Mouse (Mus musculus) G1E-ER4 (cell line): ENCODE results near the gene Cadm4. TPM values are rescaled to one million over a fixed set of nuclear protein-coding genes. Genes with fewer than 3 reads are reported as not detected.

Experiments used
- GATA1 ChIP-seq: IDR thresholded peaks from one replicate; pipeline ENCODE4 v1.8.0; 2012; ENCODE audit warnings: low read length, inconsistent platforms
- polyA plus RNA-seq: library from polyadenylated mRNA; stranded (reverse); fragments of >175 nt; gene quantifications from 2 replicates; pipeline ENCODE4 v1.2.3, GENCODE M21; 2012

Gene Cadm4
- polyA plus RNA-seq, 1 experiment, result 0.05 TPM

DNA sequence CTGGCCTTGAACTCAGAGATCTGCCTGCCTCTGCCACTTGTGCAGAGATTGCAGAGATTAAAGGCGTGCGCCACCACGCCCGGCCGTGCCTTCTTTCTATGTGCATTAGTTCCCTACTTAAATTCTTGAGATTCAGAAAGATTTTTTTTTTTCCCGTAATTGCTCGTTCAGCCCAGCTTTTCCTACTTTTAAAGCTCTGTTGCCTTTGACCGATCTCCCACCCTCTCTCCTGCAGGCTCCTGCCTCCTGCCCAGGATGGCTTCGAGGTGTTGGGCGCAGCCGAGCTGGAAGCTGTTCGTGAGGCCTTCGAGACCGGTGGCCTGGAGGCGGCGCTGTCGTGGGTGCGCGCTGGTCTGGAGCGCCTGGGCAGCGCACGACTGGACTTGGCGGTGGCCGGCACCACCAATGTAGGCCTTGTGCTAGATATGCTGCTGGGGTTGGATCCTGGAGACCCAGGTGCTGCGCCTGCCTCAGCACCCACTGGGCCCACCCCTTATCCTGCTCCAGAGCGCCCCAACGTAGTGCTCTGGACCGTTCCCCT is 51.3 kb downstream of the Cadm4 start:
- TF ChIP-seq GATA1, result no peak

GRCm38 (mm10) chr7:24533806-24534205 is 52.0 kb downstream of the Cadm4 start:
- TF ChIP-seq GATA1, result no peak

DNA sequence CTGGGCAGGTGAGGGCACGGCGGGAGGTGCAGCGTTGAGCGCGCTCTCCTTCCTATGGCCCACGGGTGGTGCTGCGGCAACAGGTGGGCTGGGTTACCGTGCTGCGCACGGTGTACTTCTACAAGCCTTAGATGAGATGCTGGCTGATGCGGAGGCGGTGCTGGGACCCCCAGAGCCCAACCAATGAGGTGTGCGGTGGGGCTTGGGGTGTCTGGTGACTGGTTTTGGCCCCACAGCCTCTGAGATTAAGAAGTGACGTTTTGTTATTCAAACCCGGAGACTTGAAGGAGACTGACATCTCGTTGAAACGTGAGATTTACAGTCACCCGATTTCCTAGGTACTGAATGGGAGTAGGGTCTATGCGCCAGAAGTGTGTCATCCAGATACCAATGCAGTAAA is 52.5 kb downstream of the Cadm4 start:
- TF ChIP-seq GATA1, result no peak

- TF ChIP-seq GATA1, result no peak
Measured at GRCm38 (mm10) chr7:24537081-24537480, 55.3 kb downstream of the Cadm4 start.

DNA sequence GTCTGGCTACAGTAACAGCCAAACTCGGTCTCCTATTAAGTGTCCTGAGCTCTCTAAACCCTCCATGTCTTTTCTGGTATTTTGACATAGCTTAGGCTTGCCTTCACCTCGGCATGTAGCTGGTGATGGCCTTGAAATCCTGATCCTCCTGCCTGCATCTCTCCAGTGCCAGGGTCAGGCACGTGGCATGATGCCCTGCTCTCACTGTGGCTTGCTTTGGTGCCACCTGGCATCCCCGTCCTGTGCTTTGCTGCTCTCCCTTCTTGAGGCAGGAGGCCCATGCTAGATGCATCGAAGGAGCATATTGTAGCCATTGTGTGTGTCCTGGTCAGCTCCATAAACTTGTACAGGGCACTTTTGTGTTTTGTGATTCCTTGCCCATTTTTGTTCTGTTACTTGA is 55.8 kb downstream of the Cadm4 start:
- TF ChIP-seq GATA1, result no peak

DNA sequence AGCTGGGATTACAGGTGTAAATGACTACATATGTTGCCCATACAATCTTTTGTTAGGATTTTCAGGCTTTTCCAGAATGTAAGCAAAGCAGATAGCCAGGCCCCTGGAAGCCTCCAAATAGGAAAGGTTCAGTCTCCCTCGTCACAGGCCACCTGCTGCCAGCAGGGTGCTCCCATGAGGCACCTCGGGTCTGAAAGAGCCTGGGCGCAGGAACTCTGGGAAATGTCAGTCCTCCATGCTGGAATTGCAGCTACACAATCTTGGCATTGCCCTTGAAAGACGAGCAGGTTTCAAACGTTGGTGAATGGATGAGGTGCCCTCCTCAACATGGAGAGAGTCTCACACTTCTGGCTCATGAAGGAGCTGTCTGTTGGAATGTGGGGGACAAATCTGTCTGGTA is 56.3 kb downstream of the Cadm4 start:
- no peak for TF ChIP-seq GATA1

GRCm38 (mm10) chr7:24538701-24539100 is 56.9 kb downstream of the Cadm4 start:
- TF ChIP-seq GATA1, result no peak

DNA sequence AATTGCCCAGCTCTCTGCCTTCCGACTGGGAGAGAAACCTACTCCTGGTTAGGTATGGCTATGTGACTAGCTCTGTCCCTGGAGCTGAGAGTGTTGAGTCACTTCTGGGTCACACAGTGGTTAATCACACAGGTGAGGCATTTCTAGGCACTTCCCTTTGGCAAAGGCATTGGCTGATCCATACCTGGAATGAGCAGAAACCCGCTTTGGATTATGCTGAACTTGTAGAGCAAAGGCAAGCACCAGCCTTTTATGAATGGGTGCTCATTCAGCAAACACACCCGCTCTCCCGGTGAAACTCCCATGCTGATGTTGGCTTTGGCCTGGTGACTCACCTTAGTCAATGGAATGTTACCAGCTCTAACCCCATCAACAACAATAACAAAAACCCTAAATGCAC is 57.9 kb downstream of the Cadm4 start:
- no peak for TF ChIP-seq GATA1

- TF ChIP-seq GATA1, result no peak
Measured at GRCm38 (mm10) chr7:24544506-24544905, 62.7 kb downstream of the Cadm4 start.

DNA sequence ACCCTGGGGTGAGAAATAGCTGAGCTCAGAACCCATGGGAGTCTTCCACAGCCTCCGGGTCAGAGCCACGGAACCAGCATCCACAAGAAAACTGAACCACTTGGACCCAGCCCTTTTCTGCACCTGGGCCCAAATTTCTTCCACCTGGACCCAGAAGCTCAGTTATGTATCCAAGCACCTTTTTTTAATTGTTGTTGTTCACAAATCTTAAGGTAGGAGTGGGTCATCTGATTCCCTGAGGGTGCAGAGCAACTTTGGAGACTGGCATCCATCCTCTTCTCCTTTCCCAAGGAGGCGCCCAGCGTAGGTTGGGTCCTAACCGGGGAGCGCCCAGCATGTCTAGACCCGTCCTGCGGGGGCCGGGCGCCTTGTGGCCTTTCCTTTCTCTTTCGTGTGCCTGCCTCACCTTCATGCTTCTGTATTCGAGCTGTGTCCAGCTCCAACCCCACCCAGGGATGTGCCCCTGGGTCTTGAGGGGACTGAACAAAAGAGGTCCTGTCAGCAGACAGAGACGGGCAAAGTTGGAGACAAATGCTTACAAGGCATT is 64.3 kb downstream of the Cadm4 start, which contains the start of the genes Pinlyp and Xrcc1:
Gene Pinlyp (minus strand): TSS at position 51 of the 547 bp plus-strand sequence.
Gene Xrcc1 (plus strand): TSS at position 222 of the 547 bp plus-strand sequence.
- TF ChIP-seq GATA1, result no peak

DNA sequence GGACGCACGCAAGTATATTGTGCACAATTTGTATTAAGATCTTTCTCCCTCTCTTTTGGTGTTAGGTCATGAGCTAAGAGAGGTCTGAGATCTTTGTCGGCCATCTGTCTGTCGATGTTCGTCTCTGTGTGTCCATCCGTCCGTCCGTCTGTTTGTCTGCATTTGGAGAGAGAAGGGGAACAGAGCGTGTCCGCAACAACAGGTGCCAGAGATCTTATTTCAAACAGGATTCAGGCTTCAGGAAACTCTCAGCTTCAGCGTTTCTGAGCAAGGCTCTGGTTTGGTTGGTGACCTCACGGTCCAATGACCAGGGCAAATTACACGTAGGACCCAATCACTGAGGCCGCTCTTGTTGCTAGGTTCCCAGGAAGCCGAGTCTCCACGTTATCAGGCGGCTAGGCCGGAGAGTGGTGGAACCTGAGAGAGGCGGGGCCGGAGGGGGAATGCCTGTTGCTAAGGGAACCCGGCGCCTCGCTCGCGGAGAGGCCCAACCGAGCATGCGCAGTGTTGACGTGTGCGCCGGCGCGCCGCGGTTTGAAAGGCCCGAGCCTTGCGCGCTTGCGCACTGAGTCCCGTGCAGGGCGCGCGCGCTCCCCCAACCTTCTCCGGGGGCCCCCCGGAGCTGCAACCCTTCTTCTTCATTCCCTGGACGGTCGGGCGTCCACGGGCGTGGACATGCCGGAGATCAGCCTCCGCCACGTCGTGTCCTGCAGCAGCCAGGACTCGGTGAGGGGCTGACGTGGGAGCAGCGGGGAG is 65.0 kb downstream of the Cadm4 start:
- TF ChIP-seq GATA1, result no peak

GRCm38 (mm10) chr7:24547534-24548036 is 65.8 kb downstream of the Cadm4 start:
- TF ChIP-seq GATA1, result no peak

DNA sequence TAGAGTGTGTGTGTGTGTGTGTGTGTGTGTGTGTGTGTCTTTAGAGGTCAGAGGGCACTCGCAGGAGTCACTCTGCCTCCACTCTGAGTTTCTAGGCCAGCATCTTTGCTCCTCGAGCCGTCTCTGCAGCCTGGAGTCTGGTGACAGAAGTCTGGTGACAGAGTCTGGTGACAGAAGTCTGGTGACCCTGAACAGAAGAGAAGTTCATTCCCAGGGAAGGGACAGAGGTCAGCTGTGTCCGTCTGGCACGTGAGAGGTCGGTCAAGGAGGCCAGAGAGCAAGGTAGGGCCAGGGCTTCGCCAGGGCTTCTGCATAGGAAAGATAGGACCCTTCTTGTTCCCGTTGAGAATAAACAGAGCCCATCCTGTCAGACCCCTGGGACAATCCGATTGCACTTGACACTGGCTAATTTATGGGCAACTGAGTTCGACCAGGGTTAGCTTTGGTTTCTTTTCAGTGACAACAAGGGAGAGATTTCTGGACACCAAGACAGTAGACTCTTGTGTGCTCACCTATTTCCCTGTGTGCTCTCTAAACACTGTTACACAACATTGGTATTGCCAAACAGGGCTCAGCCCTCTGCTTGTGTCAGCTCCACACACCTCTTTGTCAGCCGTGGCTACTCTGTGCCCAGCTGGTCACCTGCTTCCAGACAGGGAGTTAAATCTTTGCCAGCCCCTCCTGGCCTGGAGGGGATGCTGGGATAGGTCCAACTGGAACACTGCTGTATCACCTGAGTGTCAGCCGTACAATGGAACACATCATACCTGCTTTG is 70.3 kb downstream of the Cadm4 start:
- TF ChIP-seq GATA1, result no peak

Other genes starting within 250 kb of the Cadm4 start
- gene Zfp109, start 244.5 kb upstream of the Cadm4 start, polyA plus RNA-seq, result 0.31 and 0.56 TPM in 2 replicates
- 0.08 and 0.09 TPM in 2 replicates for gene Zfp108, start 227.2 kb upstream of the Cadm4 start, polyA plus RNA-seq
- gene Zfp93, start 211.6 kb upstream of the Cadm4 start, polyA plus RNA-seq, result 2.0 and 2.2 TPM in 2 replicates
- gene Zfp61, start 180.8 kb upstream of the Cadm4 start, polyA plus RNA-seq, result 7.2 and 9.2 TPM in 2 replicates
- 5.0 and 5.9 TPM in 2 replicates for gene Zfp94, start 165.4 kb upstream of the Cadm4 start, polyA plus RNA-seq
- gene Tescl, start 148.1 kb upstream of the Cadm4 start, polyA plus RNA-seq, result not detected in 2 replicates
- gene Lypd5, start 132.8 kb upstream of the Cadm4 start, polyA plus RNA-seq, result not detected in 2 replicates
- gene Kcnn4, start 111.8 kb upstream of the Cadm4 start, polyA plus RNA-seq, result 72.1 and 73.9 TPM in 2 replicates
- gene Smg9, start 82.4 kb upstream of the Cadm4 start, polyA plus RNA-seq, result 68.9 and 82.0 TPM in 2 replicates
- 0.06 and 0.15 TPM in 2 replicates for gene Irgc1, start 29.7 kb upstream of the Cadm4 start, polyA plus RNA-seq
- gene Plaur, start 19.5 kb upstream of the Cadm4 start, polyA plus RNA-seq, result not detected in 2 replicates
- 96.8 and 126 TPM in 2 replicates for gene Zfp428, start 25.0 kb downstream of the Cadm4 start, polyA plus RNA-seq
- gene AC161166.1, start 30.4 kb downstream of the Cadm4 start, polyA plus RNA-seq, result not detected in 2 replicates
- gene Irgq, start 48.7 kb downstream of the Cadm4 start, polyA plus RNA-seq, result 9.6 and 12.1 TPM in 2 replicates
- gene Pinlyp, start 64.1 kb downstream of the Cadm4 start, polyA plus RNA-seq, result not detected in 2 replicates
- gene Xrcc1, start 64.3 kb downstream of the Cadm4 start, polyA plus RNA-seq, result 330 and 397 TPM in 2 replicates
- 14.2 and 16.1 TPM in 2 replicates for gene Ethe1, start 105.5 kb downstream of the Cadm4 start, polyA plus RNA-seq
- gene Zfp575, start 105.6 kb downstream of the Cadm4 start, polyA plus RNA-seq, result not detected in 2 replicates
- 2.3 and 3.3 TPM in 2 replicates for gene Phldb3, start 128.7 kb downstream of the Cadm4 start, polyA plus RNA-seq
- gene Lypd3, start 154.5 kb downstream of the Cadm4 start, polyA plus RNA-seq, result not detected in 2 replicates
- gene Tex101, start 194.7 kb downstream of the Cadm4 start, polyA plus RNA-seq, result not detected in 2 replicates
- gene BC049730, start 227.2 kb downstream of the Cadm4 start, polyA plus RNA-seq, result not detected in 2 replicates
- not detected in 2 replicates for gene Gm4763, start 244.9 kb downstream of the Cadm4 start, polyA plus RNA-seq